ENCODE assay signal across 7 mouse cellular contexts in genomic region chr1:79761106-79761916, GRCm38 (mm10). TPM values are rescaled to one million over a fixed set of nuclear protein-coding genes. Genes with fewer than 3 reads are reported as not detected.
DNase-seq lines count a peak whose midpoint lies in the region; ATAC-seq lines count a peak whose summit lies in the region.

No protein-coding gene starts in this region.

- peak; percentile 74 for DNase-seq in adrenal gland, adult 8-10 months
- peak; percentile 75 for DNase-seq in embryo, embryonic 11.5 days (ENCODE audit: low read depth, low spot score)
- DNase-seq in gastrocnemius, postnatal 4 days (ENCODE audit: low spot score in 2 of 2) = peak; percentile 64 to 80
- DNase-seq in left cerebral cortex, postnatal 4 days = peak; percentile 84
- DNase-seq in midbrain, embryonic 11.5 days (ENCODE audit: low spot score, missing footprints) = peak; percentile 97
- peak; percentile 75 for DNase-seq in skeletal muscle tissue, adult 2 months (ENCODE audit: low read depth, low spot score)

- ATAC-seq in intestine, embryonic 16.5 days = peak; percentile 96
- ATAC-seq in midbrain, embryonic 11.5 days (ENCODE audit: low FRiP score) = peak; percentile 98

- under 1% methylated on average over 65 of the region's 65 CpGs for WGBS in intestine, embryonic 16.5 days
- WGBS in midbrain, embryonic 11.5 days = under 1% methylated on average over 63 of the region's 65 CpGs

- H3K4me2 ChIP-seq in intestine, embryonic 16.5 days (ENCODE audit: low read depth, low read length) = peak overlapping the region; percentile 86
- peak overlapping the region; percentile 79 for H3K4me2 ChIP-seq in midbrain, embryonic 11.5 days

- no peaks in the 10 kb centered on the region for H3K9me3 ChIP-seq in intestine, embryonic 16.5 days (ENCODE audit: control insufficient read depth, low read length)
- H3K9me3 ChIP-seq in midbrain, embryonic 11.5 days (ENCODE audit: control insufficient read depth, low read length) = no peaks in the 10 kb centered on the region

- intact Hi-C loops in left cerebral cortex, postnatal 4 days (cut with DNase I) = no loop called here

- no peaks in the 10 kb centered on the region for H3K36me3 ChIP-seq in intestine, embryonic 16.5 days (ENCODE audit: control insufficient read depth, insufficient read depth, low read length)
- no peaks in the 10 kb centered on the region for H3K36me3 ChIP-seq in midbrain, embryonic 11.5 days (ENCODE audit: control insufficient read depth, insufficient read depth, low read length)

- peak overlapping the region; percentile 90 for H3K4me3 ChIP-seq in intestine, embryonic 16.5 days (ENCODE audit: low read length)
- H3K4me3 ChIP-seq in midbrain, embryonic 11.5 days (ENCODE audit: low read depth, low read length) = peak overlapping the region; percentile 82

- H3K9ac ChIP-seq in intestine, embryonic 16.5 days (ENCODE audit: low read depth, low read length) = peak overlapping the region; percentile 90
- peak overlapping the region; percentile 87 for H3K9ac ChIP-seq in midbrain, embryonic 11.5 days (ENCODE audit: low read length)

- H3K4me1 ChIP-seq in intestine, embryonic 16.5 days (ENCODE audit: control insufficient read depth, insufficient read depth, low read length) = peaks cover 10% of the 10 kb centered on the region
- H3K4me1 ChIP-seq in midbrain, embryonic 11.5 days (ENCODE audit: control insufficient read depth, insufficient read depth, low read length) = peaks cover 8% of the 10 kb centered on the region

- no peak overlapping the region for H3K27ac ChIP-seq in intestine, embryonic 16.5 days (ENCODE audit: low read length)
- no peak overlapping the region for H3K27ac ChIP-seq in midbrain, embryonic 11.5 days (ENCODE audit: low read depth, low read length)

- H3K27me3 ChIP-seq in intestine, embryonic 16.5 days (replicated peaks; ENCODE audit: control insufficient read depth, insufficient read depth, low read length) = no peaks in the 10 kb centered on the region
- no peaks in the 10 kb centered on the region for H3K27me3 ChIP-seq in midbrain, embryonic 11.5 days (ENCODE audit: control insufficient read depth, insufficient read depth, low read length)

RNA-seq across cellular contexts. Expression of gene Mrpl44, which starts 14.5 kb away (rescaled TPM):
- total RNA-seq in adrenal gland, adult 8-10 months (2022) = 10 to 100 TPM; 47.6 to 68.9 (median 55.5) TPM
- total RNA-seq in gastrocnemius, postnatal 4 days (2021) = 10 to 100 TPM; 36.3 to 39.9 TPM
- 51.4 and 56.1 TPM in 2 replicates for polyA plus RNA-seq in intestine, embryonic 16.5 days (2015; fragmentation: Nextera tagmentation; extraction: Ambion mirVana)
- total RNA-seq in left cerebral cortex, postnatal 4 days (2021) = 10 to 100 TPM; 21.0 to 22.4 TPM
- 57.7 and 60.8 TPM in 2 replicates for polyA plus RNA-seq in midbrain, embryonic 11.5 days (2014; fragmentation: Nextera tagmentation; extraction: Ambion mirVana)

RNA-seq across cellular contexts. Expression of gene Wdfy1, which starts 14.6 kb away (rescaled TPM):
- total RNA-seq in adrenal gland, adult 8-10 months (2022) = 10 to 100 TPM; 49.9 to 67.8 (median 54.9) TPM
- total RNA-seq in gastrocnemius, postnatal 4 days (2021) = 10 to 100 TPM; 20.6 to 27.9 TPM
- 34.9 and 39.3 TPM in 2 replicates for polyA plus RNA-seq in intestine, embryonic 16.5 days (2015; fragmentation: Nextera tagmentation; extraction: Ambion mirVana)
- total RNA-seq in left cerebral cortex, postnatal 4 days (2021) = 10 to 100 TPM; 56.1 to 59.6 TPM
- 47.1 and 49.1 TPM in 2 replicates for polyA plus RNA-seq in midbrain, embryonic 11.5 days (2014; fragmentation: Nextera tagmentation; extraction: Ambion mirVana)
